Mouse (Mus musculus) cortical plate, adult 2 months (tissue): ENCODE data around the gene Eif4e.

ENCODE experiments used
- CTCF ChIP-seq: fragments of 200-500 bp; IDR thresholded peaks from 2 replicates; pipeline ENCODE4 v1.5.1; 2011; ENCODE audit warnings: mild to moderate bottlenecking, control low read depth, low read length; ENCODE audit not compliant: insufficient read depth; ENCODE audit errors: extremely low read depth
- POLR2A ChIP-seq: fragments of 200-500 bp; IDR thresholded peaks from 2 replicates; pipeline ENCODE4 v1.6.1; 2011; ENCODE audit warnings: mild to moderate bottlenecking, low read length, control low read depth; ENCODE audit not compliant: insufficient read depth; ENCODE audit errors: extremely low read depth

GRCm38 (mm10) chr3:138601076-138601475, 75.1 kb downstream of the Eif4e start:
- TF ChIP-seq CTCF (no peak), POLR2A (no peak)
